Mouse (Mus musculus) left cerebral cortex, postnatal 4 days (tissue): ENCODE results near the gene Ptprh. TPM values are rescaled to one million over a fixed set of nuclear protein-coding genes. Genes with fewer than 3 reads are reported as not detected.

ENCODE experiments used
- DNase-seq: peaks from one replicate; pipeline ENCODE4 v3.0.0-alpha.2; 2022
- intact Hi-C: fragments of 180-260 bp; cut with DNase I; formaldehyde crosslinking; loops from one replicate; pipeline ENCODE4 v1.15.1; 2025
- total RNA-seq, 2 experiments: library from RNA; stranded (reverse); gene quantifications; 2 replicates each; pipeline ENCODE4 v1.2.3; 2021

Gene Ptprh
- total RNA-seq = 1 to 10 TPM; 1.7 to 2.1 TPM

DNA sequence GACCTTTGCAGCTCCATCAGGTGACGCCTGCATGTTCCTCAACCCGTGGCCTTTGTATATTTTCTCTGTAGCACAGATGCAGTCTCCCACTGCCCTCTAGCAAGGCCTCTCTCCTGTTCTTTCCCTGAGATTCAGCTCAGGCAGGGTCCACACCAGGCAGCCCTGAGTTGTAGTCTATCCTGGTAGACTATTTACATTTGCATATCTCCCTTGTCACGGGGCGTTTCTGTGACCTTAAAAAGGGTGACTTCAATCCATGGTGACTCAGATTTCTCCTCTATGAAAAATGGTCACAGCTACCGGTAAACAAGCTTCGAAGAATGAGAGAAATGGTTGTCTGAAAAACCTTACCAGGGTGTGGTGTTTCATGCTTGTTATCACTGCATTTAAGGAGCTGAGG, at the start of gene Ptprh:
Gene Ptprh, minus strand, starts transcription at position 169 of the 400 bp plus-strand sequence.
- no peak for DNase-seq
- intact Hi-C loops = no loop called here

DNA sequence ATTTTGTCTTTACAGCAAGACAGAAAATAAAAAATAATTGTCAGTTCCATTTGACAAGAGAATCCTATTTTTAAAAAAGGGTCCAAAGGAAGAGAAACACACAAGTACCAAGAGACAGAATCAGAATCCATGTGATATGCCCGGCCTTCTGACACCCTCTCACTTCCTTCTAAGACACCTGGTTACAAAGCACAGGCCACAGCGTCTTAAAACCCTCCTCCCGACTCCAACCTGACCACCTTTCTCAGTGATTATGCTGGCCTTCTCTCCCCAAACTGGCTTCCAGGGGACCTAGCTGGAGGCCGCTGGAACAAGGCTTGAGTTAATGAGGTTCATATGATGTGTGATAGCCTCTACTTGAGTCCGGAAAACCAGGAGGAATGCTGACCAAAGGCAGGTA, 49.5 kb upstream of the Ptprh start:
- intact Hi-C loops = no loop called here
- no peak for DNase-seq

DNA sequence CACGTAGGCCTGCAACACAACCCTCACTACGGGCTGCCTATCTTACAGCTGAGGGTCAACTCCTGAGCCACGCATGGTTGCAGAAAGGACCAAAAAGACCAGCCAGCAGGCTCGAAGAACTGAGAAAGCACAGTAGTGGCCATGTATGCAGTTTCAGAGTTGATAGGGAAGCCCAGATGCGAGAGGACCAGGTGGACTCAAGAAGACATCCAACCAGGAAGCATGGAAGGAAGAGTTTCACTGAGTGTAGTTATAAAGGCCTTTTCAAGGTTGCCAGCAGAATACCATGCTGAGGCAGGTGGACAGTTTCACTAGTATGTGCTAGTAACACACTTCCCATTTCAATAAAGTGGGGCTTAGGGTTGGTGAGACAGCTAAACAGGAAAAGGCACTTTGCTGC, 48.9 kb upstream of the Ptprh start:
- intact Hi-C loops = no loop called here

DNA sequence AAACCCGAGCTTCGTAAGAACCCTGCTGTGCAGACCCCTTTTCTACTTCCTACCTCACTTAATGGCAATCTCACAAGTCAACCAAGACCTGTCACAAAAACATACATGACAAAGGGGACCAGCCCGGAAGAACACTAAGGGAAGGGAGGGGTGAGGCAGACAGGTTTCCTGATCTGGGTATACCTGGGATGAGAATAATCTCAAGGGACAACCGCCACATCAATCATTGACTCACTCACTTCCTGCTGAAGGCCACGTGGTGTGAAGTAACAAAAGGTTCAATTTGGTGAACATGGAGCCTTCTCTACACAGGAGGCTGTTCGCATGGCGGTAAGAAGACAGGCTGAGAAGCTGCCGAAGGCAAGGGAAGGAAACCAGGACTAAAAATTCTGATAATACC, 47.7 kb upstream of the Ptprh start:
- no peak for DNase-seq
- intact Hi-C loops = no loop called here

More for the DNA sequence above, 48.9 kb upstream of the Ptprh start:
- DNase-seq = no peak

DNA sequence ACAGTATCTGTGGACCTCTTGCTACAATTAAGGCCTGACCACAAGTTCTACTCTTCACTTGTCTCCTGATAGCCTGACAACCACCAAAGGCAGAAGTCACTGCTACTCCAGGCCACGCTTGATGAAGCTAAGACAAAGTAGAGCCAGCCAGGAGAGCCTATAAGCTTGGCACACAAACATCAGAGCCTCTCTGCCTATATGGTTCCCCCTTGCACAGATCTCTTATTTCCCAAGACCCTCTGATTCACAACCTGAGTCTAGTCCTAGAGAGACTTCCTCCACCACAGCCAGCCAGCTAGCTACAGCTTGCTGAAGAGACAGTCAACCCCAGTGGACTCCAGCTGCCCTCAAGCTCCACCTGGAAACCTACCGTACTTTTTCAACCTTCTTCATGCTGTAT, 44.2 kb upstream of the Ptprh start:
- intact Hi-C loops = no loop called here
- DNase-seq = no peak

DNA sequence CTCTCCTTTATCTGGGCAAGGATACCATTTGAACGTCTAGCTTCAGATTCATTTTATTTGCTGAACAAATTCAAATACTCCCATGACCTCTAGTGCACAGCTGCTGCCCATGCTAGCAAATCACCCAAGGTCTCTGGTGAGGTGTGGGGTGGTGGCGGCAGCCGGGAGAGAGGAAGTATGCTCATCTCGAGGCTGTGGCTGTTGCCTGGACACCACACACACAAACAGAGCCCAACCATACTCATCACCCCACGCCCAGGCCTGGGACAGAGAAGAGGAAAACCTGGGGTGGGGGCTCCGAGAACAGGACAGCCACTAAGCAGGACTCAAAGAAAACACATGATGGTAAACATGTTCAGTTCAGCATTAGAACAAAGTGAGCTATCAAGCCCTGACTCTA, 43.5 kb upstream of the Ptprh start:
- DNase-seq = no peak
- intact Hi-C loops = no loop called here

DNA sequence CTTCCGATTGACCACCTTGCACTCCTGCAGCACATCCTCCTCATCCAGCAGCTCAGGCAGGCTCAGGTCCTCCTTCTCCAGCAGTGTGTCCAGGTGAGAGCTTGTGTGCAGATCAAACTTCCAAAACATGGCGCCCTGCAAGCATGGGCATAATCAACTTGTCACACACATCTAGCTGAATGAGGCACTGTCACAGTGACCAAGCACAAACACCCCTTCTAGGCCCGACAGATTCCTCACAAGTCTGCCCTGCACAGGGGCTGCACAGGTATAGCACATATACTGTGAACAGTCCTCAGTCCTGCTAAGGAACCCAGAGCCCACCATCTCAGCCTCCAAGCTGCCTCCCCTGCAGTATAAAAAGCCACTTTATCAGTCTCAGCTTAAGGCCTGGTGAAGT, 43.0 kb upstream of the Ptprh start:
- intact Hi-C loops = no loop called here
- DNase-seq = no peak

DNA sequence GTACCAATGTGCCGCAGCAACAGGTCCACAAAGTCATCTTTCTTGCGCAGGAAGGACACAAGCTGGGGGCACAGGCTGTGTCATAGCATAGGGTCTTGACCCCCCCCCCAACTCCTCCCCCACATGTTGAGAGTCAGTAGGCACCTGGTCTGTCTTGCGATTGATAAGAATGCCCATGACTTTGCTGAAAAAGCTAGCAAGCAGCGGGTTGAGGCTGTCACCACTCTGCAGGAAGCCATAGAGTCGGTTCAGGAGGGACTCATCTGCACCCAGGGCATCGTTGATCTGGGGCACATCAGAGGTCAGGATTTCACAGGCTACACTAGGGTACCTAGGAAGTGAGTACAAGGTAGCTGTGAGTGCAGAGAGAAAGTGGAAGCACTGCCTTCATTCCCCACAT, 39.4 kb upstream of the Ptprh start:
- intact Hi-C loops = no loop called here
- no peak for DNase-seq

DNA sequence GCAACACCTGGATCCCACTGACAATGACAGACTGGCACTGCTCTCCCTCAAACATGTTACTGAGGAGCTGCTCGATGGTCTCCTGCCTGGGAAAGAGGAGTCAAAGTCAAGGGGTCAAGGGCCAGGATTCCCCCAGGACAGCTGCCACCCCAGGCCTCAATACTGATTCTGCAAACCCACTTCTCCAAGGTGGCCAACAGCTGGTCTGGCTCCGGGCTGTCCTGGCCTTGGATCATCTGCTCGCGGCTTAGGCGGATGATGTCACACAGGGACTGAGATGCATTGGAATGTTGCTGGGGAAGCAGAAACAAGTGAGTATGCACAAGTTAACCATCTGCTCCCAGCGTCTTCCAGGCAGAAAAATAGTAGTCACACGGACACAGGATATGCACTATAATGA, 38.1 kb upstream of the Ptprh start:
- no peak for DNase-seq
- intact Hi-C loops = no loop called here

DNA sequence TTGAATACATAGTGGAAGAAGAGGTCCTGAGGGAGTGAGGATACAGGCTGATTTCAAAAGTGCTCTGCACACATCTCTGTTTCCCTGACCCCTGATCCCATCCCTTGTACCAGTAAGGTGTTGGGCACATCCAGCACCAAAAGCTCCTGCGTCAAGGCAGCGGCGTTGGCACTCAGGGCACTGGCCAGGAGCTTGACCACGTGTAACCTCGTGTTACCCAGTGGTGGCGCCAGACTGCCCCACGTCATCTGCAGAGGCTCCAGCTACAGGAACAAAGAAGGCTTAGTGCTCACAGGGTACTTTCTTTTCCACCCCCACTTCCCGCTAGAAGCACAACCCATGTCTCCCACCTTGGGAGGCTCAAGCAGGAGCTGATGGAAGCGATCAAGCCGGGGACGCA, 37.3 kb upstream of the Ptprh start:
- intact Hi-C loops = no loop called here
- DNase-seq = no peak

DNA sequence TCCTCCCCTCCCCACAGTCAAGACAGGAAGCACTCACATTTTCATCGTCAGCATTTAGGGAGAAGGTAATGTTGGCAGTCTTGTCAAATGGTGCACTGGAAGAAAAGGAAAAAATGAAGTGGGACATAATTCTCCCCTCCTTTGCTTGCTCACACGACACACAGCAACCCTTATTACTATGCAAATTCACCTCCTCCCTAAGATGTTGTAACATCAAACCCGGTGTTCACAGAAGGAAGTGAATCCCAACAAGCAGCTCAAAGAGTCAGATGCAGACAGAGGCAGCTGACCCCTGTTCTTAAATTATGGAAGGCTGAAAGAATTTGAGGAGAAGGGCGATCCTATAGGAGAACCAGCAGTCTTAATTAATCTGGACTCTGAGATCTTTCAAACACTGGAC, 32.3 kb upstream of the Ptprh start:
- no peak for DNase-seq
- intact Hi-C loops = no loop called here

DNA sequence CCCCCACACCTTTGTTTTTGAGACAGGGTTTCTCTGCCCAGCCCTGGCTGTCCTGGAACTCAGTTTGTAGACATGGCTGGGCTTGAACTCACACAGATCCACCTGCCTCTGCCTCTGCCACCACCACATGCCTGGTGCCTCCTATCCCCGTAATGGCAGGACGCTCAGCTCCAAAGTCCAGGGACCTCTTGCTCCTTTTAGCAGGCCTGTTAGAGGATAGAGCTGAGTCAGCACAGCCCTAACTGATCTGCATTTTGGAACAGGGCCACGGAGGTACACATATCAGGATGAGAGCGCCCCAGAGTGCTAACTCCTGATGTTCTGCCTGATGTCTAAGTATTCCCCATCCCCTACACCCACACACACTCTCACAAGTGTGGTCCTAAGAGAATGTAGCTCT, 27.2 kb upstream of the Ptprh start, which contains the start of gene Tmem86b:
Gene Tmem86b, minus strand, starts transcription at position 392 of the 400 bp plus-strand sequence.
- intact Hi-C loops = no loop called here
- no peak for DNase-seq

DNA sequence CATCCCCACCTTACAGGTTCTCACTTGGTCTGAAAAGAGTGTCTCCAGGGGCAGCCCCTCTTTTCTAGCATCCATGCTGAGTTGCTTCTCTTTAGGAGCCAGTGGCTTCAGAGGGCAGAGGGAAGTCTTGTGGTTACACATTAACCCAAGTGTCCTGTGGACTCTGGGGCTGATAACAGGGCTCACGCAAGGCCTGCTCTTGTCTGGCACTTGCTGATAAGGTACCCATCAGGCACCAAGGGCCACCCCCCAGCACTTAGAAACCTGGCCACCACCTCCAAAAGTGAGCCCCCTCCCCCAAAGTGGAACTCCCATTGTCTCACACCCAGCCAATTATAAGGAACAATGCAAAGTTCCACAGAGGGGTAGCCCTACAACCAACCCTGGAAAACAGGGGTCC, 26.4 kb upstream of the Ptprh start:
- intact Hi-C loops = no loop called here
- no peak for DNase-seq

DNA sequence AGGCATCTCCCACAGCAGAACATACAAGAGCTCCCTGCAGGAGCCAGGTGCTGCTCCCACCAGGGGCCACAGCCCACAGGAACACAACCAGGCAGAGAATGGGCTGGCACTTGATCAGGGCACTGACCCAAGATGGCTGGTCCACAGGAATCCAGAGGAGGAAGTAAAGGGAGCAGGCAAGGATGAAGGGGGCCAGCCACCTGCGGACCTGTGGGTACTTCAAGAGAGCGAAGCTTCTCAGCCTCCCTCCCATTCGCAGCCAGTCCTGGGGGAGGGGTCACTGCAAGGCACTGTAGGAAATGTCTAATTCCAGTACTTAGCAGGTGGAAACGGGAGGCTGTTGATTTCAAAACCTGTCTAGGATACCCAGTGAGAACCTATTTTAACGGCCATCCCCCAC, 25.7 kb upstream of the Ptprh start:
- intact Hi-C loops = no loop called here
- DNase-seq = no peak

DNA sequence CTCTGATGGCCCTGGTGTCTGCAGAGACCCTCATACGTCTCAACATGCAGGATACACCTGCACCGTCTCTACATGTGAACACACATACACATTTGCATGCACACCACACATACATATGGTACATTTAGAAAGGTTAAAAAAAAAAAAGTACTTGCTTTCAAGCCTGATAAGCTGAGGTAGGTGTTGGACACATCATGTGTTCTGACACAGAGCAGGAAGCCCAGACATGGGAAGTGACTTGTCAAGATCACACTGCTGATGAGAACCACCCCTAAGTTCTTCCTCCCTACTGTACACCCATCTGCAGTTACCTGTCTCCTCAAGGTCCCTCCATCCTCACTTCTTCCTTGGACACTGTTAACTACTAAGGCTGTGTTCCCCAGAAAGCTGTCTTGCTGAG, 22.1 kb upstream of the Ptprh start:
- intact Hi-C loops = no loop called here
- no peak for DNase-seq

DNA sequence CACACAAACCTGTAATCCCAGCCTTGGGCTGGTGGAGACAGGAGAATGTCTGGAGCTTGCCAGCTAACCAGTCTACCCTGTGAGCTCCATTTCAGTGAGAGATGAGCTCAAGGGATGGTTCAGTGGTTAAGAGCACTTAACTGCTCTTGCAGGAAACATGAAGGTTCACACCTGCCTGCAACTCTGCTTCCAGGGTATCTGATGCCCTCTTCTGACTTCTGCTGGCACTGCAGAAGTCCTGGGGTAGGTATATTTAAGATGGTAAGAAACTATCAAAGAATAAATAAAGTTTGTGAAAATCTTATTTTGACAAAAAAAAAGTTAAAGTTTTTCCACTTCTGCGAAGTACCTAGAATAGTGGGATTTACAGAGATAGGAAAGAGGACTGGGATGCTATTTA, 20.5 kb upstream of the Ptprh start:
- intact Hi-C loops = no loop called here
- DNase-seq = no peak

DNA sequence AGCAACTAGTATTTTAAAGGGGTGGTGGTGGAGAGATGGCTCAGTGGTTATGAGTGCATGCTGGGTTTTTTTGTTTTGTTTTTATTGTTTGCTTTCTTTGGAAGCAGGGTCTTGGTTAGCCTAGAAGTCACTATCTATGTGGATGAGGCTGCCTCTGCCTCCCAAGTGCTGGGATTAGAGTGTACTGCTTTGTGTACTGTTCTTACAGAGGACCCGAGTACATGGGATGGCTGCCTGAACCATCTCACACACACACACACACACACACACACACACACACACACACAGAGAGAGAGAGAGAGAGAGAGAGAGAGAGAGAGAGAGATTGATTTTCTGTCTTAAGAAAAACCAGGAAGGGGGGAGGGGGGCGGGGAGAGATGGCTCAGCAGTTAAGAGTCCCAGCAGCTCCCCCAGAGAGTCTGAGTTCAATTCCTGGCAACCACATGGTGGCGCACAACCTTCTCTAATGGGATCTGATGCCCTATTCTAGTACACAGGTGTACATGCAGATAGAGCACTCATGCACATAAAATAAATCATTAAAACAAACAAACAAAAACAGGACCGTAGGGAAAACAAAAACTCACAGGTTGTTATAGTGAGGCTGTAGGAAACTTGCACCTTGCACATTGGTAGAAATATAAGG, 19.8 kb upstream of the Ptprh start:
- peak; percentile 34 for DNase-seq
- intact Hi-C loops = no loop called here

DNA sequence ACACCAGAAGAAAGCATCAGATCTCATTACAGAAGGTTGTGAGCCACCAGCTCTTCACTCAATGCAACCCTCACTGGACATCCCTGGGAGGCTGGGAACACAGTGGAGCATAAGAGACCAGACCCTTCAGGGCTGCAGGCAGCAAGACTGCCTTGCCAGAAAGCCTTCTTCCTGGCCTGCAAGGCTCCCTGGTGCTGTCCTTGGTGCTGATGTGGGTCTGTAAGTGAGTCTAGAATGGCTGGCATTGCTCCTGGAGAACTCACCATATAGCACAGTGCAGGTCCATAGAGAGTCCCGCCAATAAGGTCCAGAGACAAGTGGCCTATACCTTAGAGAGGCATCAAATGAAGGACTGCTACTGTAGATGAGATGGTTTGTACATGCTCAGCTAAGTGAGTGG, 16.1 kb upstream of the Ptprh start:
- intact Hi-C loops = no loop called here
- DNase-seq = no peak

DNA sequence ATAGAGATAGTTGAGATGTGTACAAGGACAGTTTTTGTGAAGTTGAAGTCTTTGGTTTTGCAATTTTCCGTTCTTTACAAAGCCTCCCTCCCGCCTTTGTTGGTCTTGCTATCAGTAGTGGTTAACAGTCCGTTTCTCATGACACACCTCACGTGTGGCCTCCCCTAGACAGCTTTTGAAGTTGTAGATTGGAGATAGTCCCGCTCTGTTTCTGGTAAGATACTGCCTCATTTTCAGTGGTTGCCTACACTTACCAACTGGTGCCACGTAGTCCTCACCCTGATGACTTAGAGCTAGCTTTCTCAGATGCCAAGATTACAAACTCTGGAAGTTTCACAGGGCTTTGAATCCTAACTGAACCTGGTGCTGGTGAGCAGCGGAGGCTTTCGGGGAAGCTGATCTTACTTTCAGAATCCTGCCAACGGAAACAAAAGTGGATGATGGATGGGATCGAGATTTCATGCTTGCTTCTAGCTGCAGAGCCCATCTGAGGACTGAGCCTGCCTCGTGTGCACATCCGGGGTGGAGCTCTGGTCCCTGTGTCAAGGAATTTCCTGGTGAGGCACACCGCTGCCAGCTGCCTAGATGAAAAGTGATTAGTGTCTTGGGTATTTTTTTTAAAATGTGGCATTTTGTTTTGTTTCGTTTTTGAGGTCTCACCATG, 10.0 kb upstream of the Ptprh start:
- DNase-seq = no peak
- intact Hi-C loops = no loop called here

DNA sequence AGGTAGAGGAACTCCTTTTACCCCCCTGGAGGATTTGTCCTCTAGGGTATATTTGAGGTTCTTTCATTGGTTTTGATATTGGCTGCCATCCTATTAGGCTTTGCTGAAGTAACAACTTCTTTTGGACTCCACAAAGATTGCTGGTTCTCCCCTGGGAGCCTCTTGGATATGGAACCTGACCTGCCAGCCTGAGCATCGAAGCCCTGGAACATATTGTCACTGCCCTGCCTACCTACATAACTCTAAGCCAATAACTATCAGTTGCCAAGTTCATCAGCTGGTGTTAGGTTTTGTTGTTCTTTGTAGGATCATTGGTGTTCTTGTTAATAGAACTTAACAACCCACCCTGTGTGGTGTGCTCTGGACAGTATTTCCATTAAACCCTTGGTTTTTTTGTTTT, 9.1 kb upstream of the Ptprh start:
- intact Hi-C loops = no loop called here

DNA sequence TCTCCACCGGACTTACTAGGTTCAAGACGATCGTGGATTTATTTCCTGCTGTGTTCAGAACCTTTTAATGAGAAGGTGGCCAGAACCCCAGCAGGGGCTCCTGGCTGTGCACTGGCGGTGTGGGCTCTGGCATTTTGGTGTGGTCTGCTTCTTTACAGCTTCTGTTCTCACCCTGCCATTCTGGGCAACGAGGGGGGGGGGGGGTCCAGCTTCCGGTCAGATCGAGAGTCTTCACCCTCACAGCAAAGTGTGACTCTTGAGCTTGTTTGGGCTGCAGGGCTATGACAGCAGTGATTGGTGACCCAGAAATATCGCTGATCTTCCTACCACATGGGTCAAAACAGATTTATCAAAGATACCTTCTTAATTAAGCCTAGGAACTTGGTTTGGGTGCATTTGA, 8.5 kb upstream of the Ptprh start:
- intact Hi-C loops = no loop called here
- DNase-seq = no peak

More for the DNA sequence above, 9.1 kb upstream of the Ptprh start:
- no peak for DNase-seq

DNA sequence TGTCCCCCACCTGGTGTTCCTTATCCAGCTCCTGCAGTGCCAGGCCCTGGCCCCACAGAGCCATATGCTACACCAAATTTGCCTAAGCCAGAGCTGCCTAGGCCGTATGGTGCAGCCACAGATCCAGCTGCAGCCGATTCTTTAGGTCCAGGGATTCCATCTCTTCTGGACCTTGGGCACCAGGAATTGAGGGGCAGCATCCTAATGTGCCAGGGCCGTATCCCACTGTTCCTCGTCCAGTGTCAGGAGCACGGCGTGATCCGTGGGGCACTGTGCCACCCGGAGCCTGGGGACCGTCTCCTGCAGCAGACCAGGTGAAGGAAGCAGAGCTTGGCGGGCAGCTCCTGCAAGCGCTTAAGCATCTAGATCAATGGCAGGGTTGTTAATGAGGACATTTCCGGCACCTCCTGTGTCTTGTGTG, 8.1 kb upstream of the Ptprh start:
- DNase-seq = no peak
- intact Hi-C loops = no loop called here

DNA sequence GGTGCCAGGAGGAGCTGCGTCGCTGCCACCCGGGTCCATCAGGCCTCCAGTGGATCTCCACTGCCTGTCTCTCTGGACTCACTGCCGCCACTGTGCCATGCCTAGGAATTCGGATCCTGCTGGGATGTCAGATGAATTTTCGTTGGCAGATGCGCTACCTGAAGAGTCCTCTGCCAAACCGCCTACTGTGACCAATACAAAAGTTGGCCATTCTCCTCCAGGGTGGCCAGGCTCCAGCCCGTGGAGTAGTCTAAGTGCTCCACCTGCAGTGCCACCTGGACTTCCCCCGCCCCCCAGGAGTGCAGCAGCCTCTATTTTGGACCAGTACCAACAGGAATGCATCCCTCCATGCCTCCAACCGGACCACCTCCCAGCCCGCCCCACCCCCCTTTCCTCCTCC, 7.7 kb upstream of the Ptprh start:
- intact Hi-C loops = no loop called here
- peak; percentile 20 for DNase-seq
